Mouse (Mus musculus): ENCODE measurements at regions not wholly inside any gene's neighbourhood (a gene's known extent, or its start where the extent isn't known, plus 50 kb on each side); places are given as distances from the start of the nearest gene placed in this dataset.
"Not testable (repeated sequence)": the region's sequence is repeated elsewhere in the genome, so short reads cannot be mapped to it uniquely, and the experiment has no call there.

DNA sequence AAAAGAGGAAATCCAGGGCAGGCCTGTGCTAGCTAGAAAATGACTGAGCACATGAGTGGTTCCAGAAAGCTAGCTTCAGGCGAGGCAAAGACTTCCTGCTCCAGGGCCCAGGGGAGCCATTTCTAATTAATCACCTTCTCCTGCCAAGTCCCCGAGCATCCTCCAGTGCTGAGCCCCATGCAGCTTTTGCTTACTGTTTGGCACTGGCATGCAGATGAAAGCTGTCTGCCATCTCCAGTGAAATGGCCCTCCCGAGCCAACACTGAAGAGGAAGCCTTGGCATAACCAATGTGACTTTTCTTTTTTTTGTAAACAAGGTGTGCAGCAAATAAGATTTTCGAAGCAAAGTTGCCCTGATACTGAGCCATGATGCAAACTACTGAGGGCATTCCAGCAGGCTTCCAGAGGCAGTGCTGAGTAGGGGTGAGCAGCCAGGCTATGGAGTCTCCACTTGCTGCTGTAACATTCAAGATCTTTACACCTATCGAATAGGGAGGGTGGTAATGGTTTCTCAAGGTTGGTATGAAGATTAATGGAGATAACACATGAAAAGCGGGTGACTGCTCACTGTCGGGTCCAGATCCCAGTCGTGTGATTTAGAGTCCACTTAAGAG, 125.4 kb upstream of the Immp2l start:
- peak; percentile 81 for DNase-seq (ENCODE audit: low read depth, low spot score)

DNA sequence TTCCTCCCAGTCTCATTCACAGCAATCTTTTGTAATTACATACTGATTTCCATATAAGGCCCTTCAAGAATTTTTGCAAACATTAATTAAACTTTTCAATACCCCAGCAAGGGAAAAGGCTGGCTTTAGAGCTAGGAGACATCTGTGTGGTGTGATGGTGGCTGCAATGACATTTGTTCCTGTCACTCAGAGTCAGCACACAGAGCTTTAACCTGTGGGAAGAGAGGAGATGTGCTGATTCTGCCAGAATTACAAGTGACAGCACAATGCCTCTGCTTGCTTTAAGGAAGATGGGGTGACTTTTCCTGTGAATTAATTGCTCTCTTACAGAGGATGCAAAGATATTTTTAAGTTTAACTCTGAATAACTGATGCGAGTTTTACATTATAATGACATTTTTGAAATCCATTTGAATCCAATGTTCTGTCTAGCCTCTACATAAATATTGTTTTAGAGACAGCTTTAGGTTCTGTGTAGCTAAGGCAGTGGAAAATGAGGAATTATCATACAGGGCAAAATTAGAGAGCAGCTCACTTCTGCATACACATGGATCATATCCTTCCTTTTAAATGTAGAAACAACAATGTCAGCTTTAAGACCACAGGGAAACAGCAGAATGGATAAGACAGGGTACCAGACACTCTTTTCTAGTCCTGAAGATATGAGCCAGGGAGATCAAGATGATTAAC, 118.1 kb upstream of the Immp2l start:
- DNase-seq (ENCODE audit: low read depth, low spot score) = no peak

DNA sequence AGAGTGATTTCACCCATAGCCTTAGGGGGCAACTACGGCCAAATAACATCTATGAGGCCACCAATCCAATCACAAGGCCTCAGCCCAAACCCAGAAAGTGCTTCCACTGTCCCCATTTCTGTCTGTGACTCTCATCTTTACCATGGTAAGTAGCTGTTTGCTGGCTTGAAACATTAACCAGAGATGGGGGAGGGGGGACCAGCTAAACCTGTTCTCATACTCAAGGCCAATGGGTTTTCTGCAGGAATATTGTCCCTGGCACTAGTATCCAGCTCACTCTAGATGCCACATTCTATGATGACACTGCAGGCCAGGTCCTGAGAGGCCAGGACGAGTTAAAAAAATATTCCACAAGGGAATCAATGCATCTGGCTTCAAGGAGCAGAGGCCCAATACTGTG, 117.1 kb upstream of the Immp2l start:
- DNase-seq (ENCODE audit: low read depth, low spot score) = no peak

GRCm38 (mm10) chr12:40908809-40909795, 114.8 kb upstream of the Immp2l start:
- no peak for DNase-seq (ENCODE audit: low read depth, low spot score)

DNA sequence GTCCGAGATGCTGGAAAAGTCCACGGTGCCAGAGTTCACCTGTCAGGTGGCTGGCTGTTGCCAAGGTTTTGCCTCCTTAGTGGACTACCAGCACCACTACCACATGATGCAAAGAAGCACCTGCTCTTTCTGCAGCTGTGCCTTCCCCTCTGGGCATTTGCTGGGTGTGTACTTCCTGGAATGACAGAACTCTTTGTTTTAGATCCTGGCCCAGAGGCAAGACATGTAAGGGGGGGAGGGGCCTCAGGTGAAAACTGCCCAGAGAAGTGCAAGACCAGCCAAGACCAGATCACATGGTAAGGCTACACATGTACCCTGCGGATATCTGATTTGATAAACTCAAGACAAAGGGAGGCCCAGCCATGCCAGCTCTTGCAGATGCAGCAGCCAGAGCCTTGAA, 106.4 kb upstream of the Immp2l start:
- DNase-seq (ENCODE audit: low read depth, low spot score) = no peak

DNA sequence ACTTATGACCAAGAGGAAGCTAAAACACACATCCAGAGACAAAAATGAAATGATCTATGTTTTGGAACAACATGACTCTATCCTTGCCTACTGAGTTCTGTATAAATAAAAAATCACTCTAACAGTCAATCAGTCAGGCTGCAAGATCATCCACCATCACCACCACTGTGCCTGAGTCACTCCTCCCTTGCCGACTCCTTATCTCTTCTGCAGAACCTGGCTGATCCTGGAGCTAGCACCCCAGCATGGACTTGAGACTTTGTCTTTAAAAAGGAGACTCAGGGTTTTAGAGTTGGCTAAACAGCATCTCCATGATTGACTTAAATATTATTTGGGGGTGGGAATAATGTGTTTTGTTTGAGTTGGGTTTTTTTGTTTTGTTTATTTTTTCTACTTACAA, 101.9 kb upstream of the Immp2l start:
- no peak for DNase-seq (ENCODE audit: low read depth, low spot score)

- DNase-seq (ENCODE audit: low read depth, low spot score) = no peak
Measured at GRCm38 (mm10) chr12:40926681-40927080, 97.2 kb upstream of the Immp2l start.

DNA sequence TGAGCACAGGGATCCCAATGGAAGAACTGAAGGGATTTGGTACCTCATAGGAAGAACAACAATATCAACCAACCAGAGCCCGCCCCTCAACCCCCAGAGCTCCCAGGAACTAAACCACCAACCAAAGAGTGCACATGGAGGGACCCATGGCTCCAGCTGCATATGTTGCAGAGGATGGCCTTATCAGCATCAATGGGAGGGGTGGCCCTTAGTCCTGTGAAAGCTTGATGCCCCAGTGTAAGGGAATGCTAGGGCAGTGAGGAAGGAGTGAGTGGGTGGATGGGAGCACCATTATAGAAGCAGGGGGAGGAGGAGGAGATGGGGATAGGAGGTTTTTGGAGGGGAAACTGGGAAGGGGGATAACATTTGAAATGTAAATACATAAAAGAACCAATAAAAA, 94.5 kb upstream of the Immp2l start:
- not testable (repeated sequence) for DNase-seq (ENCODE audit: low read depth, low spot score)

DNA sequence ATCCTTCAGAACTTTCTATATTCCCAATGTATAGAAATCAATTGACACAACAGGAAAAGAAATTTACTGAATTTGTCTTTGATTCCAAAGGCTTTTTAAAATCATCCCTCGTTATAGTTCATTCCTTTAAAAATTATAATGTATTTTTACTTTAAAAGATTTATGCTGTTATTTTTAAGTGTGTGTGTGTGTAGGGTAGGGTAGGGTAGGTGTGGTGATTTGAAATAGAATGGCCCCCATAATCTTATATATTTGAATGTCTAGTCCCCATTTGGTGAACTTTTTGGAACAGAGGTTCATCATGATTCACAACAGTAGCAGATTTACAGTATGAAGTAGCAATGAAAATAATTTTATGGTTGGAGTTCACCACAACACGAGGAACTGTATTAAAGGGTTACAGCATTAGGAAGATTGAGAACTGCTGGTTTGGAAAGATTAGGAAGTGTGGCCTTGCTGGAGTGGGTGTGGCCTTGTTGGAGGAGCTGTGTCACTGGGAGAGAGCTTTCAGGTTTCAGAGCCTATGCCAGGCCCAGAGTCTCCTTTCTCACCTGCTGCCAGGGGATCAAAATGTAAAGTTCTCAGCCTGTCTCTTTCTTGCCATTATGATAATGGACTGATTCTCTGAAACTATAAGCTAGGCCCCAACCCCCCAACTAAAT, 88.7 kb upstream of the Immp2l start:
- DNase-seq (ENCODE audit: low read depth, low spot score) = no peak

DNA sequence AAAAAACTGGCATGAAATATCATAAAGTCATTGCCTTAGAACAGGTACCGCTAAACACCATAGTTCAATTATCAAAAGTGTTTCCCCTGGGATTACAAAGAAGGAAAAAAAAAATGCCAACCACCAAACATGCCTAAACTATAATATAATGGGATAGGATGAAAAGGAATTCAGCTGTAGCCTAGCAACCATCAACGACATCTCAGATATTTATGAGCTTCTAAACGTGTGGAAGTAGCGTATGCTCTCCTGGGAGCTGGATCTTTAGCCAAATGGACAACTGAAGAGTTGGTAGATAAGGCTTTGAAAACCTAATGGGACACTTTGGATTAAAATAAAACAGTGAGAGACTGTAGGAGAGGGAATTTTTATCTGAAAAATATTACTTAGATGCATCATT, 86.9 kb upstream of the Immp2l start:
- peak; percentile 31 for DNase-seq (ENCODE audit: low read depth, low spot score)

DNA sequence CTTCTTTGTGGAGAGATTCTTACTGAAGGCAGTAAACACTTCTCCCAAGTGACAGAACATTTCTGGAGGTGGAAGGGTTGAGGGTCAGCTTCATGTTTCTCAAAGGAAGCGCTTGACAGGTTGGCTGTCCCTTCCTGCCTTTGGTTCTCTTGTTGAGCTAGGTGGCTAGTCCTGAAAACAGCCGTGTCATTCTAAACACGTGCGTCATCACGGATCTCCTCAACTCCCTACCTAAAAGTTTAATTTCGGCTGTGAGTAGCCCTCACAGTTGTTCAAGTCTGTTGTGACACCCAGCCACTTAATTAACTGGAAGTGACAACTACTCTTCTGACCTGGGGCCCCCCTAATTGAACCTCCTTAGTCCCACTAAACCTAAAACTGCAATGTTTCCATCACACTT, 77.0 kb upstream of the Immp2l start:
- DNase-seq (ENCODE audit: low read depth, low spot score) = no peak

- no peak for DNase-seq (ENCODE audit: low read depth, low spot score)
Measured at GRCm38 (mm10) chr12:40949580-40949979, 74.3 kb upstream of the Immp2l start.

- no peak for DNase-seq (ENCODE audit: low read depth, low spot score)
Measured at GRCm38 (mm10) chr12:40958536-40958935, 65.4 kb upstream of the Immp2l start.

- DNase-seq (ENCODE audit: low read depth, low spot score) = no peak
Measured at GRCm38 (mm10) chr12:40964996-40965395, 58.9 kb upstream of the Immp2l start.

DNA sequence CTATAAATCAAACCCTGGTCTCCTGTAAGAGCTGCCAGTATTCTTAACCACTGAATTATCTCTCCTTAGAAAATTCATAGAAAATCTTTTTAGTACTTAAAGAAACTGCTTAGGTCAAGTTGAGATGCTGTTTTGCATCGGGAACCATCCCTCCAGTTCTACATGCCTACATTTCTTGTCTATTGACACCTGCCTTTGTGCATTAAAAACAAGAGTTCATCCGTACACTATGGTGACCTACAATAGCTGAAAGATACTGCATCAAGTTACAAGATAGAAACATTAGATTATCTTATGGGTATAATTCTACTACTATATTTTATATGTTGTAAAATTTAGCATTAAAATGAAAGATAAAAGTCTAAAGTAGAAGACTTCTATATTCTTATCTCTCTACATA, 57.6 kb upstream of the Immp2l start:
- DNase-seq (ENCODE audit: low read depth, low spot score) = no peak

GRCm38 (mm10) chr12:40966723-40967122, 57.2 kb upstream of the Immp2l start:
- DNase-seq (ENCODE audit: low read depth, low spot score) = not testable (repeated sequence)

DNA sequence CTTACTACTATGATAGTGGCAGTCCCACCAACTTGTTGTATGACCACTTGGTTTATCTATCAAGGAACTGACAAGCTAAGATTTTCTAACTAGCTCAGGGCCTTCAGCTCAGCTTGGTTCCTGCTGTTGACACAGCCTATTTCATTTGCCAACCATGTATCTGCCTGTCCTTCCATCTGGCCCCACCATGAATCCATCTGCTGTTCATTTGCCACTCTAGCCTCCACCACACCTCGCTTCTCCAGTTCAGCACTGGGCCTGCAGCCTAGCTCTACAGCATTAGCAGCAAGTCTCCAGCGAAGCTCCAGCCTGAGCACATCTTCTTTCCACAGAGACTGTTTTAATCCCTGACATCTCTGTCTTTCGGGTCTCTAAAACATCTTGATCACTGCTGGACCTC, 51.0 kb upstream of the Immp2l start:
- no peak for DNase-seq (ENCODE audit: low read depth, low spot score)
